Mouse (Mus musculus) embryonic fibroblast, embryonic 13.5 days (primary cell): ENCODE results near the gene Tiparp.

Experiments used
- CTCF ChIP-seq: IDR thresholded peaks from 2 replicates; pipeline ENCODE4 v1.5.1; 2011; ENCODE audit warnings: mild to moderate bottlenecking, control low read depth, low read length, moderate library complexity, borderline replicate concordance; ENCODE audit not compliant: insufficient read depth
- POLR2A ChIP-seq: IDR thresholded peaks from 2 replicates; pipeline ENCODE4 v1.6.1; 2011; ENCODE audit warnings: low read depth, mild to moderate bottlenecking, control low read depth, low read length, moderate library complexity

GRCm38 (mm10) chr3:65533014-65533413, 4.8 kb downstream of the Tiparp start:
- no peak for TF ChIP-seq POLR2A
- no peak for TF ChIP-seq CTCF
